Mouse (Mus musculus) A20 (cell line): ENCODE measurements around the gene Ccdc77.

ENCODE experiments used
- DNase-seq: peaks from one replicate; pipeline ENCODE4 v3.0.0-alpha.2; 2011; ENCODE audit warnings: low read depth, low spot score

Ccdc77 gene

DNA sequence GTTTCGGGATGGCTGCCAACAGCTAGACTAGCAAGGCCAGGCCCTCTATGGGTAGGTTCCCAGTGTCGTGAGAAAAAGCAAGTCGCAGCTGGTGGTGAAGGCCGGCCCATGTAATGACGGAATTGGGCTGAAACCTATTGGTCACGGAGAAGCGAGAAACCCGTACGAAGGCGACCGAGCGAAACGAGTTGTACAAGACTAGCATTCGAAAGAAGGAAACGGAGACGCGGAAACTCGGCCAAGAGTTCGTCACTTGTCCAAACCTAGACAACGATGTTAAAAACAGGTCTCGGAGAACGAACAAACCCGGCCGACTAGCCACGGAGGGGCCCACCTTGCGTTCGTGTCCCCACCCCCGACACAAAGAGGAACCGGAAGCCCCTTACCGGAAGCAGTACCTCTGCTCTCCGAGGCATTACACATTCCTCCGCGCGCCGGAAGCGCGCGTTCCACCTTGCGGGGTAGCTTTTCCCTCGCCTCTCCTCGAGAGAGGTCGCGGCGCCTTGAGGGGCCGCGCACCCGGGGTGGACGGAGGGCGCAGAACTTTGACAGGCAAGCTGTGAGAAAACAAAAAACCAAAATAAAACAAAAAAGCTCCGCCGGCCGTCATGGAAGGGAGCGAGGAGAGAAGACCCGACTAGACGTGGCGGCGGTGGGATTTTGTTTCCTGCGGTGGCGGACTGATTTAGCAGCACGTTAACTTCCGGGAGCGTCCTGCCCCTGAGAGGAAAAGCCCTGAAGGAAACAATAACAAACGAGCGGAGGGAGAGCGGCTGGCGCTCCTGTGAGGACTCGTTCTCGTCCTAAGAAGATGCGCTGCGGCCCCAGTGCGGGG is at the start of gene Ccdc77, which contains the start of gene Kdm5a:
Ccdc77 (minus strand) TSS at position 687 of the 835 bp plus-strand sequence.
Kdm5a (plus strand) TSS at position 437 of the 835 bp plus-strand sequence.
- peak; percentile 99 for DNase-seq

DNA sequence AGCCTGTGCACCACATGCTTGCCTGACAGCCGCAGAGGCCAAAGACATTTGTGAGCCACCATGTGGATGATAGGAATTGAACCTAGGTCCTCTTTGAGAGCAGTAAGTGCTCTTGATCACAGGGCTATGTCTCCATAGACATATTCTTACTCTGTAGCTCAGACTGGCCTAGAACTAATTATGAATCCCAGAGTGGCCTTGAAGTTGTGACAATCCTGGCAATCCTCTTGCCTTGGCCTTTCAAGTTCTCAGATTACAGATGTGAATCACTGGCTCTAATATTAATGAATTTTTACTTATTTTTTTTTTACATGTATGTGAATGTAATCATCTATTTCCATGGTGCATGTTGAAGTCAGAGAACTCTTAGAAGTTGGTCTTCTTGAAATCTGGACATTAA is 39.8 kb upstream of the Ccdc77 start:
- no peak for DNase-seq

DNA sequence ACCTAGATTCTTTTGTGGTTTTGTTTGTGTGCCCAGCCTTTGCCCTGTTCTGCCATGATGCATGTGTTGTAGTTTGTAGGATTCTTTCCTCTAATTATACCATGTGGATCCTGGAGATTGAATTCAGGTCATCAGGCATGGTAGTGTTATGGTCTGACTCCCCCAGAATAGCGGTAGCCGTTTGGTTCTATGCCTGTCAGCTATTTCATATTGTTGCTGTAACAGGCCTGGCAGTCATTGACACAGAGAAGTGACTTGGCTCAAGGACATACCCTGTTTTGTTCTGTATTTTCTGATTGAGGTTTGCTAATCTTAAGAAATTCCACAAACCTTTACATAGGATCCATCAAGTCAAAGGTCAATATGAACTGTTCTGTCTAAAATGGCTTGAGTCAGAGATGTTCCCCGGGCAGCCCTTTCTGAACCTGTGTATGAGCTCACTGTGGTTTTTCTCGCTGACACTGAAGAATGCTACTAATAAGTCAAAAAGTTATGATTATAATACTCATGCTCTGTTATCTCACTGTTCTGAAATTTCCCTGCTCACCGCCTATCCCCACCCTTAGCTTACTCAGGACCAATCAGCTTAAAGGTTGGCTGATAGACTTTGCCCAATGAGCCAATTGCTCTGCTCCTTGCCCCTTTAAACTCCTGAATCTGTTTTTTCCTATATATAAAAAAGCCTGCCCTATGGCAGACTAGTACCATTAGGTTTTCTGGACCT is 31.6 kb upstream of the Ccdc77 start:
- no peak for DNase-seq

DNA sequence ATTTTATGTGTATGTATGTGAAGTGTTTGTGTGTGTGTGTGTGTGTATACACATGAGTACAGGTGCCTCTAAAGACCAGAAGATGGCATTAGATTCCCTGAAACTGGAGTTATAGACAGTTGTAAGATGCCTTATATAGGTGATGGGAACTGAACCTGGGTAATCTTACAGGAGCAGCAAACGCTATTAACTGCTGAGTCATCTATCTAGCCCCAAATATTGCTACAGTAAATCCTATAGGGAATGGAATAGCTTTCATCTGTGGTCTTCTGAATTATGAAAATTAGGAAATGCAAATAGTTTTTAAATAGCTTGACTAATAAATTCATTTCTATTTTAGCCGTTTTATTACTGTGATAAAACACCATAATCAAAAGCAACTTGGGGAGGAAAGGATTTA is 28.6 kb upstream of the Ccdc77 start:
- no peak for DNase-seq

DNA sequence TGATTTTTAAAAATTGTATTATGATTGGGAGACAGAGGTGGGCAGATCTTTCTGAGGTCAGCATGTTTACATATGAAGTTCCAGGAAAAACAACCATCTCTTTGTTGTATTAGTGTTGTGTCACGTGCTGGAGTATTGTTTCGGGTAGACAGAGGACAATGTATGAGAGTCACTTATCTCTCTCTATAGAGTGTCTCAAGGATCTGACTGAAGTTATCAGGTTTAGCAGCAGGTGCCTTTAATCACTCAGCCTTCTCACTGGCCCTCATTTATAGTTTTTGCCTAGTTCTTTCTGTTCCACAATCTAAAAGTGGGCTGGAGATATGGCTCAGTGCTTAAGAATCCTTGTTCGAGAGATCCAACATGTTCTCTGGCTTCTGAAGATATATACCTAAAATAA is 25.9 kb upstream of the Ccdc77 start:
- DNase-seq, result no peak

DNA sequence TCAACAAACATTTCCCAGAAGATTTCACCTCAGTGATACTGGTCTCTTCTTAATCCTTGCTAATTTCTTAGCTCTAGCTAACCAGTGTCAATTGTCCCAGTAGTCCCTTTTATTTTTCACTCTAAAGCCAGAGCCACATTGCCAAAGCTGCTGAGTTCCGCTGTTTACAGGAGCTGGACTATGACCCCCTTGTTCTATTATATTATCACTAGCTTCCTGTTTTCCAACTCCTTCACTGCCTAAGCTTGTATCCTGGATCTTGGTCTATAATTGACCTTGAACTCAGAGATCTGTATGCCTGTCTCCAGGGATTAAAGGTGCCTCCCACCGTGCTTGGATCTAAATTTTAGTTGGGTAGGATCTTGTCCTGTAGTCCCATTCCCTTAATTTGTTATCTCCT is 12.6 kb upstream of the Ccdc77 start:
- DNase-seq, result no peak

DNA sequence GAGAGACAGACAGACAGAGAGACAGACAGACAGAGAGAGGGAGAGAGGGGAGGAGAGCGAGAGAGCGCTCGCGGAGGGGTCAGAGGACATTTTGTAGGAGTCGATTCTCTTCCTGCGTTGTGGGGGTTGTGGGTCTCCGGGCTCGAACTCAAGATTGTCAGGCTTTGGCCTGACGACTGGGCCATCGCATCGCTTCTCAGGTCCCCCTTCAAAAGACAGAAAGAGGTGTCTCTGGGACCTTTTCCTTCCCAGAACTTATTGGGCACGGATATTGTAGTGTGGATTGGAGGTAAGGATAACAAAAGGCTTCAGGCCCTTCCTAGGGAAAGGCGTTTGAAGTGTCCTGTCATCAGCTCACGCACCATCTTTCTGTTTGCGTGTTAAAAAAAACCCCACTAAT is 877 bp upstream of the Ccdc77 start:
- DNase-seq, result peak; percentile 64

DNA sequence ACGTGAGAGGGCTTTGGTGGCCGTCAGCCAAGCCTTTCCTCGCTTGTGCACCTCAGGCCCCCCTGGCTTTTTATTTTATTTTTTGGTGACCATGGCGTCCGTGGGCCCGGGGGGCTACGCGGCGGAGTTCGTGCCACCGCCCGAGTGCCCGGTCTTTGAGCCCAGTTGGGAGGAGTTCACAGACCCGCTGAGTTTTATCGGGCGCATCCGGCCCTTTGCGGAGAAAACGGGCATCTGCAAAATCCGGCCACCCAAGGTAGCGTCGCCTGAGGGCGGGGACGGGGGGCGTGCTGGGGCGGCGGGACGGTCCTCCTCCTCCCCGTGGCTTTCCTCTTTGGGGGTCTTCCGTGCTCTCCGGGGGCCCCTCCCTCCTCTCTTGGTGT is 340 bp upstream of the Ccdc77 start:
- DNase-seq, result no peak

DNA sequence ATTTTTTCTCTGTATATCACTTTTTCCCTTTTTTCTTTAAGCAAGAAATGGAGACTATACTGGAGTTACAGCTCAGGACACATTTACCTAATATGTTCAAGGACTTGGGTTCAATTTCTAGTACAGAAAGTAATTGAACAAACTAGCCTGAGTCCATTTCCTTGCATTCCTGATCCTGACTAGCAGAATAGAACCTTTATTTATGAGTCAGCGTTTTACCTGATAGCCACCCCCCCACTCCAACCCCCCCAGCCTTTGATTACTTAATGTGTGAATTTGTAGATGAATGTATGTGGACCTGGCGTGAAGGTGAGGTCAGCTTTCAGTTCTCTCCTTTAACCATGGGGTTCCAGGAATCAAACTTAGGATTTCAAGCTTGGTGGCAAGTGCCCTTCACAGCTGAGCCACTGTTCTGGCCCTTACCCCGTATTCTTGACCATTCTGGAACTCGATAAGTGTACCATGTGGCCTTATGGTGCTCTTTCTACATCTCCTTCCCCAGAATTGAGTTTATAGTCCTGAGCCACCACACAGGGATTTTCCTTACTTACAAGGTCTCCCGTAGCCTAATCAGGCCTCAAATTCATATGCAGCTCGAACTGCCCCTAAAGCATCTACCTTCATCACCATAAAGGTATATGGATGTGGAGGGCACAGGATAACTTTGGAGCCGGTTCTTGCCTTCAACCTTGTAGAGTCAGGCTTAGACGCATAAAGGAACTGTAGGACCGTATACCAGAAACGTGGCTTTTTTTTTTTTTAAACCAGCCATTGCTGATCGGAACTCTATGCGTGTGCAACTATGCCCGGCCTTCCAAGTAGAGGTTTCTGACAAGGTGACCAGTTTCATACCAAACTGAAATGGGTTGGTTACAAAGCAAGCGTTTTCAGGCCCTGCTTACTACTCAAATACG is 1.1 kb downstream of the Ccdc77 start:
- DNase-seq, result no peak

DNA sequence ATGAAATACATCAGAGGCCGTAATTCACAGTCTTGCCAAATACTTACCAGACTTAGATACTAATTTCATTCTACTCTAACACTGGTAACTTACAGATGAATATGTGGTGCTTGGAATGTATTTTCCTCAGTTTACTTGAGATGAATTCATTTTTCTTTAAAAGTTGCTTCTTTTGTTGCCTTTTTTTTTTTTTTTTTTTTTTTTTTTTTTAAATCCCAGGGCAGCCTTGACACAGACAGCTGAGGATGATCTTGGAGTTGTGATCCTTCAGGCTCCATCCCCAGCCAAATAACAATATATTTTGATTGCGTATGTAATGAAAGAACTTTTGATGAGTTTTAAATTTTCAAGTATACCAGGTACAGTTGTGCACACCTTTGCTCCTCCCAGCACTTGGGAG is 2.0 kb downstream of the Ccdc77 start:
- no peak for DNase-seq

DNA sequence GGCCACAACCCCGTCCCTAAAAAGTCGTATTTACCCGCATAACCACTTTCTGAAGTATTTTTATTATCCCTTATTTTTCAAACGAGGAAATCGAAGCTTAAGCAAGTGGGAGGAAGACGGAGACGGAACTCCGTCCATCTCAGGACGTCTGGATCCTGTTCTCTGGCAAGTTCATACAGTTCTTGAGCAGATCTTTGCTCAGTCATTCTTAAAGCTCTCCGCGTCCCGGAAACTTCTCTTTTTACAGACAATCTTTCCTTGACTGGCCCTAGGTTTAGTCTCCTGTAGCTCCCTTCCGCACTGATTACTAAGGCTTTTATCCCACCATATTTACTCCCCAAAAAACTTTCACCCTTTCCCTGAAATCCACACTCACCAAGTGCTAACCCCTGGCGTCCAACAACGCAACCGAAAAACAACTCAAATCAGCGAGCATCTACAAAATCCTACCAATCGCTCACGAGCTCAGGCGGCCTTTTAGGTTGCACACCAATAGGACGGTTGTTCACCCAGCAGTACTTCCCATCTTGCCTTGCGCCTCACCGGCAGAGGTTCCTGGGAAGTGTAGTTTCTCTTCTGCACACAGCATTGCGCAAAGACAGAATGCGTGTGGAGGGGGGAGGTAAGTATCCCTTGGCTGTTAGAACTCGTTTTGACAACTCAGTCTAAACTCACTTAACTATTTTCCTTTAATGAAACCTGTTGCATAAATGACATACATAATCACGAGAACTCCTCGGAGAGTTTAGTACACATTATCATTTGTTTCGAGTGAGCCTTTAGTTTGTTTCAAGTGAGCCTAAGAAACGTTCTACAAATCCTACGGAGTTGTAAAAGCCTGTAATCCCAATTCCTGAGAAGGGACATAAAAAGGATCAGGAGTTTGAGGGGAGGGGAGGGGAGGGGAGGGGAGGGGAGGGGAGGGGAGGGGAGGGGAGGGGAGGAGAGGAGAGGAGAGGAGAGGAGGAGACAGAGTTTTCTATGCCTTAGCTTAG is 6.9 kb downstream of the Ccdc77 start:
- DNase-seq, result peak; percentile 94

DNA sequence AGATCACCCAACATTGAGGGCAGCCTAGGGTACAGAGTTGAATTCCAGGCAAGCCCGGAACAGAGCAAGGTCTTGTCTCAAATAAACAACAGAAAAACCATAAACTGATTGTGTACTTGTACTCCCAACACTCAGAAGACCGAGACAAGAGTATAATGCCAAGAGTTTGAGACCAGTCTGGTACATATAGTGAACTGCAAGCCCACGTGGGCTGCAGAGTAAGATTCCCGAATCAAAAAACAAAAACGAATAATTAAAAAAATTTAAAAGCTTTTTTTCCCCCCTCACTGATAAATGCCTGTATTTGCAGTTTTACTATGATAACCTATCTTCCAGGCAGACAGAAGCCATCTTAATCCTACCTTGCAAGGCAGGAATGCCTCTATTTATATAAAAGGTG is 7.7 kb downstream of the Ccdc77 start:
- DNase-seq, result no peak

DNA sequence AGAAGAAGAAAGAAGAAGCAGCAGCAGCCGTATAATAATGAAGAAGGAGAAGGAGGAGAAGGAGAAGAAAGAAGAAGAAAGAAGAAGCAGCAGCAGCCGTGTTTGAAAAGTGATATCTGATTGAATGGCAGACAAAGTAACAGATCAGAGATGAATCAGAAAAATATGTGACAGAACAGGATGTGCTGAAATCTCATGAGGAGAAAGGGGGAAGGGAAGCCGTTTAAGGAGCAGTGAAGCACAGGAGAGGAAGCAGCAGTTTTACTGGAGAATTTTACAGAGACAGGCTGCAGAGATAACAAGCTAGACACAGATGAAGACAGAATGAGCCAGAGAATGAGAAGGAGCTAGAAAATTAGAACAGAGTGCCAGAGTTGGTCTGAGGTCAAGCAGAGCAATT is 15.2 kb downstream of the Ccdc77 start:
- no peak for DNase-seq

DNA sequence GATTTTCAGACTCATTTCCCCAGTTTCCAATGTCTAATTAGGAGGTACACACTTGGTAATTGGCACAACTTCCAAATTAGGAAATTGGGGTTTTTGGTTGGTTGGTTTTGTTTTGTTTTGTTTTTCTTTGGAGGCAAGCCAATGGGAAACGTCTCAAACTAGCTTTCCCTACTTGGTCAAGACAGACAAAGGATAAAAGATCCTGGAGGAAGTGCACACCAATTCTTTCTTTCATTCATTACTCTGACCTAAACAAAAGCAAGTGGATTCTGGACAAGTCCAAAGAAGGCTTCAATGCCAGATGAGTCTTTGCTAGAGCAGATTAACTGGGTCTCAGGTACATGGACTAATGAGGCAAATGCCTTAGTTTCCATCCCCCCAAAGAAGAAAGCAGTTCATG is 20.2 kb downstream of the Ccdc77 start:
- DNase-seq, result no peak

DNA sequence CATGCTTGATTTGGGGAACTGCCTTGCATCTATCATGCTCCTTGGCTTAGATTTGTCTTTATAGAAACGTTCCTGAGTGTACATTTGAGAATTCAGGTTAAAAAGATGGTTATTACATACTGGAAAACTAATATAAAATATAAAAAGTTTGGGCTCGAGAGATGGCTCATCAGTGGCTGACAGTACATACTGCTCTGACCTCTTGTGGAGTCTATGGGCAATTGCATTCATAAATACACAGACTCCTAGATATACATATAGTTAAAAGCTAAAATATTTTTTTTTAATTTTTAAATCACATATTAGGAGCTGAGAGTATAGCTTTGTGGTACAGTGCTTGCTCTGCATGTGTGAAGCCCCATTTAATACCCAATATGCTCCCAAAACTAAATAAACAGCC is 31.8 kb downstream of the Ccdc77 start:
- no peak for DNase-seq

DNA sequence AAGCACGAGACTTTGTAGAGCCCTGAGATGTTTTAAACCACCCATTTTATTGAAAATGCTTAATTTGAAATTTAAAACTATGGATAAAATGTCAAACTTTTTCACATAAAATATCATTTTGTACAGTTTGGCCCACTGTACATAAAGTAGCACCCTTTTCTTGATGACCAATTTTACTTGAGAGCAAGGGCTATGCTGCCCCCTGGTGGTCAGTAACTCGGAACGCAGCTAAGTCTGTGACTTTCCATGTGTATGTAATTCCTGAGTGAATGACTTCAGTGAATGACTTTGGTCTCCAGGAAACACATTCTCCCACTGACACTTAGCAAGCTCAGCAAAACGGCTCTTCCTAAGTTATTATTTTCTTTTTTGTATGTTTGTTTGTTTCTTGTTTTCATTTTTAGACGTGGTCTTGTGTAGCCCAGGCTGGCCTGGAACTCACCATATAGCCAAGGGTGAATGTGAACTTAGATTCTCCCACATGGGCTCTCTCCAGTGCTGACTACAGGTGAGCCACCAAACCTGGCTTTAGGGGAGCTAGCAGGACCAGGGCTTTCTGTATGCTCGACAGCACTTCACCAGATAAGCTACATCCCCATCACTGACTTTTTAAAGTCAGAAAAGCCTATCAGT is 39.8 kb downstream of the Ccdc77 start:
- peak; percentile 71 for DNase-seq

DNA sequence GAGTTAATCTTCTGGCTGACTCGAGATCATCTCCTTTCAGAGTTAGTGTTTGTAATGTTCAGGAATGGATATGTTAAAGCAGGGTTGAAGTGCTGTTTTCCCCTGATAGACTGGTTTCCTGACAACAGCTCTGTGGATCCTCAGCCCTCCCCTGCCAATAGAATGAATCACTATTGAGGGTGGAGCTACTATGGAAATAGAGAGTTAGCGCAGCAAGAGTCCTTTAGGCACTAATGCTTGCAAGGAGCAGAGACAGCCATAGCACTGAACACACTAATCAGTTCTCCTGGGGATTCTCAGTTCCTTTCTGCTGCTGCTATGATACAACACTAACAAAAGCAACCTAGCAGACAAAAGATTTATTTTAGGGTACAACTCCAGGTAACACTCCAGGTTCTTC is 43.8 kb downstream of the Ccdc77 start:
- no peak for DNase-seq

DNA sequence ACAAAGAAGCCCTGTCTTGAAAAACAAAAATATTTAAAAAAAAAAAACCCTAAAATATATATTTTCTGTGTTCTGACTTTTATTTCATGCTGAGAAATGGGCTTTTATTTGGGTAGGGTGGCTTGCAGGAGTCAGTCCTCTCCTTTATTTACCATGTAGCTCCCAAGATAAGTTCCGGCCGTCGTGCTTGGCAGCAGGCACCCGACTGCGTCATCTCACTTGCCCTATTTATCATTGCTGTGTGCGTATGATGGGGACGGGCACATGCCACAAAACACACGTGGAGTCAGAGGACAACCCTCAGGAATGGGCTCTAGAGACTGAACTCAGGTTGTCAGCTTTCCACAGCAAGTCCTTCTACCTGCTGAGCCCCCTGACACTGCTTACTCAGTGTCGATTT is 45.0 kb downstream of the Ccdc77 start:
- DNase-seq, result no peak

DNA sequence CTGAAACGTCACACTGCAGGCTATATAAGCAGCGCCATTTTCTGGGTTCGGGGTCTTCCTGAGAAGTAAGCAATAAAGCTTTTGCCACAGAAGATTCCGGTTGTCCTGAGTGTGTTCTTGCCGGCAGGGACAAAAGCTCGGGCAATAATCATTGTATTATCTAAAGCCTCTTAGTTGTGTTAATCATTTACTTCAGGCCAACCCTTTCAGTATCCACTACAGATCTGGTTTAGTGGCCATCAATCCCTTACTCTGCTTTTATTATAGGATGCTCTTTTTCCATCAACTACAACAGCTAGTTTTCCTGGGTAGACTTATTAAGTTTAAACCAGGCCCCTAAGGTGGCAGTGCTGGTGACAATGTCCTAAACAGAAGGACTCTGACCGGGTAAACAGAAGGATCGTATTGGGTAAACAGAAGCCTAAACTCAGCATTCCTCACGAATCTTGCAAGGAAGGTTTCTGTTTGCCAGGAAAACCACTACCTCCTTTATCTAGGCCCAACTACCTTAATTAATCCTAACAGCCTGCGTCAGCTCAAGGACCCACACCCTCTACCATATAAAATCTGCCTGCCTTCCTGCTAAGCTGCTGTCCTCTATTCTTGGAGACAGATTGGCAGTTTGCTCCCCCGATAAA is 45.8 kb downstream of the Ccdc77 start:
- DNase-seq, result no peak

DNA sequence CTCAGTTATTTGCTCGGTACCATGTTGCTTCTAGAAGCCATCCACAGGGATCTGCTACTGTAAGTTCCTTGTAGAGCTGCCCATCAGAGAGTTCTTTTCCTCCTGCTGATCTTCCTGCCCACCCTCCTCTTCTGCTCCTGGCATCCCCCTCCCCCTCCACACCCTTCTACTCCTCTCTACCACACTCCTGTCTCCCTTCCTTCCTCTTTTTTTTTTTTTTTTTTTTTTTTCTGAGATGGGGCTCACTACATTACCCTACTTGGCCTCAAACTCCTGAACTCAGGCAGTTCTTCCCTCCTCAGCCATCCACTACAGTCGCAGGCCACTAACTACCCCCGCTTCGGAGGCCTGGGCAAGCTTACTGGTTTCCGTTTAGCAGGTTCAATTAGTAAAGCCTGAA is 51.7 kb downstream of the Ccdc77 start:
- DNase-seq, result no peak
